ENCODE assay signal across 9 mouse cellular contexts in the genomic region with DNA sequence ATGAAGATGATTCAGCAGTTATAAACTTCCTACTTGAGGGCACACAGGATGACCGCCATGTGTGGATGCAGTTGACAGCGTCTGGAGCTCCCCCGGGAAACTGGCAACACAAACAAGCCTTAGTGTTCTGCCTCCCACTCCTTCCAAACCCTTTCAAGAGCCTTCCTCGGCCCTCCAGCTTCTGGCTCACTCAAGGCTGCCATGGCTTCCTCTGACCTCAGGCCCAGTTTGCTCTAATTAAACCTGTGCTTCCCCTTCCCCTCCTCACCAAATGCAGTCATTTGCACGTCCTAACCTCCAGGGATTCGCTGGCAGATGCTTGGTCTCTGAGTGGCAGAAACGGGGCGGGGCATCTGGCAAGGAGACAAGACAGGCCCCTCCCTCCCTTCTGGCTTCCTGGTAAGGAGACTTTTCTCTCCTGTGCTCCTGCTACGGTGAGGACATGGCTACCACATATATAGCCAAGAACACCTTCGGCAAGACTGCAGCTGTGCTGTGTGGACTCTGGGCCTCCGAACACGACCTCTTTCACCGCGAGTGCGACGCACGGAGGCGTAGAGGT. TPM values are rescaled to one million over a fixed set of nuclear protein-coding genes. Genes with fewer than 3 reads are reported as not detected.
DNase-seq lines count a peak whose midpoint lies in the region; ATAC-seq lines count a peak whose summit lies in the region.
"Had no signal": no experiment of that assay in that cellular context is flagged by ENCODE, and none has a peak within 500 bp of the region (broad histone marks: within the 10 kb centered on the region; RNA-seq: fewer than 3 reads in every experiment).

No protein-coding gene starts in this region.

- H3K4me3 ChIP-seq in limb, embryonic 11.5 days (ENCODE audit: low read depth, low read length): no peak overlapping the region
- H3K4me3 ChIP-seq in limb, embryonic 10.5 days: no peak overlapping the region
- no peak overlapping the region for H3K4me3 ChIP-seq in heart, embryonic 12.5 days
- no peak overlapping the region for H3K4me3 ChIP-seq in midbrain, embryonic 13.5 days (replicated peaks)
- H3K4me3 ChIP-seq: limb, embryonic 15.5 days had no signal

- no peaks in the 10 kb centered on the region for H3K36me3 ChIP-seq in limb, embryonic 11.5 days (ENCODE audit: control insufficient read depth, insufficient read depth, low read length)
- no peaks in the 10 kb centered on the region for H3K36me3 ChIP-seq in limb, embryonic 10.5 days
- no peaks in the 10 kb centered on the region for H3K36me3 ChIP-seq in heart, embryonic 12.5 days
- H3K36me3 ChIP-seq in midbrain, embryonic 13.5 days: no peaks in the 10 kb centered on the region
- H3K36me3 ChIP-seq: limb, embryonic 15.5 days had no signal

- peak; percentile 32 for DNase-seq in limb, embryonic 11.5 days (ENCODE audit: low spot score)
- no peak for DNase-seq in limb, embryonic 10.5 days (ENCODE audit: low spot score)
- DNase-seq in frontal cortex, adult 2 months (ENCODE audit: extremely low spot score in 1 of 2, low spot score in 1 of 2): no peak
- DNase-seq in gastrocnemius, postnatal 10 days: no peak

- H3K4me2 ChIP-seq in limb, embryonic 11.5 days (ENCODE audit: low read depth, severe bottlenecking): no peak overlapping the region
- peak overlapping the region; percentile 24 for H3K4me2 ChIP-seq in heart, embryonic 12.5 days
- 0 out of 2 replicates have a peak overlapping the region, but pooled peaks have one; percentile 9 for H3K4me2 ChIP-seq in midbrain, embryonic 13.5 days (replicated peaks)
- H3K4me2 ChIP-seq: limb, embryonic 15.5 days had no signal

- 58% methylated on average over 18 of the region's 18 CpGs for WGBS in limb, embryonic 11.5 days
- WGBS in limb, embryonic 10.5 days: 63% methylated on average over 18 of the region's 18 CpGs
- 52% methylated on average over 18 of the region's 18 CpGs for WGBS in heart, embryonic 12.5 days
- WGBS in midbrain, embryonic 13.5 days: 57% methylated on average over 18 of the region's 18 CpGs

- no peak overlapping the region for H3K9ac ChIP-seq in limb, embryonic 11.5 days (ENCODE audit: low read length)
- no peak overlapping the region for H3K9ac ChIP-seq in heart, embryonic 12.5 days
- H3K9ac ChIP-seq in midbrain, embryonic 13.5 days (replicated peaks): no peak overlapping the region
- H3K9ac ChIP-seq: limb, embryonic 15.5 days had no signal

- H3K27me3 ChIP-seq in limb, embryonic 11.5 days (ENCODE audit: control insufficient read depth, insufficient read depth, low read length): no peaks in the 10 kb centered on the region
- no peaks in the 10 kb centered on the region for H3K27me3 ChIP-seq in limb, embryonic 10.5 days (ENCODE audit: low read depth, poor library complexity, severe bottlenecking)
- H3K27me3 ChIP-seq in heart, embryonic 12.5 days (replicated peaks): no peaks in the 10 kb centered on the region
- H3K27me3 ChIP-seq in midbrain, embryonic 13.5 days: no peaks in the 10 kb centered on the region
- H3K27me3 ChIP-seq: limb, embryonic 15.5 days had no signal

- H3K27ac ChIP-seq in limb, embryonic 11.5 days (replicated peaks; ENCODE audit: low read depth, low read length): no peak overlapping the region
- H3K27ac ChIP-seq in limb, embryonic 10.5 days: no peak overlapping the region
- H3K27ac ChIP-seq in heart, embryonic 12.5 days (ENCODE audit: poor library complexity, severe bottlenecking): no peak overlapping the region
- no peak overlapping the region for H3K27ac ChIP-seq in midbrain, embryonic 13.5 days
- H3K27ac ChIP-seq: limb, embryonic 15.5 days had no signal

- no peaks in the 10 kb centered on the region for H3K4me1 ChIP-seq in limb, embryonic 11.5 days (ENCODE audit: control insufficient read depth, insufficient read depth, low read length)
- H3K4me1 ChIP-seq in limb, embryonic 10.5 days: peaks cover 13% of the 10 kb centered on the region
- peaks cover 11% of the 10 kb centered on the region for H3K4me1 ChIP-seq in heart, embryonic 12.5 days (replicated peaks)
- peaks cover 7% of the 10 kb centered on the region for H3K4me1 ChIP-seq in midbrain, embryonic 13.5 days (replicated peaks)
- H3K4me1 ChIP-seq: limb, embryonic 15.5 days had no signal

- ATAC-seq in limb, embryonic 11.5 days (ENCODE audit: insufficient number of reproducible peaks, low FRiP score, low TSS enrichment, low read depth): no peak
- ATAC-seq in common myeloid progenitor, adult 5-6 weeks (replicated peaks; ENCODE audit: low read depth, poor library complexity, severe bottlenecking): peak; percentile 52; the same call in 1 of the 2 replicates
- ATAC-seq in heart, embryonic 12.5 days (ENCODE audit: insufficient number of reproducible peaks, low FRiP score): no peak
- peak; percentile 58 for ATAC-seq in midbrain, embryonic 13.5 days
- no peak for ATAC-seq in megakaryocyte-erythroid progenitor cell, adult 5-6 weeks (replicated peaks; ENCODE audit: low FRiP score, low TSS enrichment, poor library complexity, severe bottlenecking)

- no peaks in the 10 kb centered on the region for H3K9me3 ChIP-seq in limb, embryonic 11.5 days (ENCODE audit: control insufficient read depth, low read length)
- H3K9me3 ChIP-seq in limb, embryonic 10.5 days (replicated peaks): no peaks in the 10 kb centered on the region
- H3K9me3 ChIP-seq in heart, embryonic 12.5 days (replicated peaks): no peaks in the 10 kb centered on the region
- H3K9me3 ChIP-seq in midbrain, embryonic 13.5 days: no peaks in the 10 kb centered on the region
- H3K9me3 ChIP-seq: limb, embryonic 15.5 days had no signal

RNA-seq across cellular contexts. Expression of a gene that starts 13.2 kb away (rescaled TPM):
- polyA plus RNA-seq in limb, embryonic 11.5 days (2014; fragmentation: Nextera tagmentation; extraction: Ambion mirVana): not detected in 2 replicates
- polyA plus RNA-seq in limb, embryonic 10.5 days (2016; fragmentation: Nextera tagmentation; extraction: Ambion mirVana): not detected in 2 replicates
- not detected in 2 replicates for total RNA-seq in common myeloid progenitor, adult 5-6 weeks (2017)
- not detected in 2 replicates for polyA plus RNA-seq in heart, embryonic 12.5 days (2016; fragmentation: Nextera tagmentation; extraction: Ambion mirVana)
- polyA plus RNA-seq in midbrain, embryonic 13.5 days (2015; fragmentation: Nextera tagmentation; extraction: Ambion mirVana): not detected in 2 replicates
- 0.02 TPM in 1 of 2 replicates, not detected in the other for polyA plus RNA-seq in frontal cortex, adult 2 months (2012; rRNA removed)
- total RNA-seq in gastrocnemius, postnatal 10 days (2021): not detected
- total RNA-seq in megakaryocyte-erythroid progenitor cell, adult 5-6 weeks (2014; fragmentation: Nextera tagmentation): not detected in 2 replicates
- not detected in 2 replicates for total RNA-seq in megakaryocyte-erythroid progenitor cell, adult 5-6 weeks (2017)
- polyA plus RNA-seq: limb, embryonic 15.5 days had no signal

Comparison
In these comparisons a context has a peak if more than half of its experiments do, and no peak if none do; other contexts are left out.
1. ATAC-seq: peak in common myeloid progenitor, adult 5-6 weeks (single experiment) and midbrain, embryonic 13.5 days (single experiment); none in limb, embryonic 11.5 days (single experiment), heart, embryonic 12.5 days (single experiment) and megakaryocyte-erythroid progenitor cell, adult 5-6 weeks (single experiment).